Mouse (Mus musculus) spleen, adult 2 months (tissue): ENCODE measurements around the gene Lin28a.

Experiments
- CTCF ChIP-seq: fragments of 200-500 bp; IDR thresholded peaks from 2 replicates; pipeline ENCODE4 v1.5.1; 2011; ENCODE audit warnings: mild to moderate bottlenecking, inconsistent platforms; ENCODE audit not compliant: insufficient read depth, insufficient read length, insufficient replicate concordance; ENCODE audit errors: extremely low read depth
- POLR2A ChIP-seq: fragments of 200-500 bp; IDR thresholded peaks from 2 replicates; pipeline ENCODE4 v1.6.1; 2011; ENCODE audit warnings: low read depth, low read length, inconsistent platforms

DNA sequence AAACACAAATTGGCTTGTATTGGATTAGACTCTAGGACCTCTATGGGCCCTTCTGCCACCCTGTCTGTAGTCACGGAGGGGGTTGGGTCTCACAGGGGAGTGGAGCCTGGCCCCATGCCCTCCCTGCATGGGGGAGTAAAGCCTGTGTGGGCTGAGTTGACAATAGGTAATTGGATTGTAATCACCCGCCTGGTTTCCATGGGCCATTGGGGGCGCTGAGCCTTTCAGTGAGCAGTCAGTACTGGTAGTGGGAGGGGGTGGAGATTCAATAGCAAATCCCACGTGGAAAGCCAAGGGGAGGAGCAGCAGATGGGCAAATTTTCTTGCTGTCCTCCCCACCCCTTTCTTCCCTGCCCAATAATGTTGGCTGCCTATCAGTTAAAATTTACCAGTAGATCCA lies 48.4 kb downstream of the Lin28a start:
- no peak for TF ChIP-seq CTCF
- no peak for TF ChIP-seq POLR2A
